Mouse (Mus musculus) kidney, postnatal 36 days (tissue): ENCODE measurements at regions not wholly inside any gene's neighbourhood (a gene's known extent, or its start where the extent isn't known, plus 50 kb on each side); places are given as distances from the start of the nearest gene placed in this dataset.

ENCODE experiments used
- DNase-seq, 2 experiments: peaks; one replicate each; pipeline ENCODE4 v3.0.0; 2021 to 2022; ENCODE audit warnings: mixed read lengths in 2 of 2

DNA sequence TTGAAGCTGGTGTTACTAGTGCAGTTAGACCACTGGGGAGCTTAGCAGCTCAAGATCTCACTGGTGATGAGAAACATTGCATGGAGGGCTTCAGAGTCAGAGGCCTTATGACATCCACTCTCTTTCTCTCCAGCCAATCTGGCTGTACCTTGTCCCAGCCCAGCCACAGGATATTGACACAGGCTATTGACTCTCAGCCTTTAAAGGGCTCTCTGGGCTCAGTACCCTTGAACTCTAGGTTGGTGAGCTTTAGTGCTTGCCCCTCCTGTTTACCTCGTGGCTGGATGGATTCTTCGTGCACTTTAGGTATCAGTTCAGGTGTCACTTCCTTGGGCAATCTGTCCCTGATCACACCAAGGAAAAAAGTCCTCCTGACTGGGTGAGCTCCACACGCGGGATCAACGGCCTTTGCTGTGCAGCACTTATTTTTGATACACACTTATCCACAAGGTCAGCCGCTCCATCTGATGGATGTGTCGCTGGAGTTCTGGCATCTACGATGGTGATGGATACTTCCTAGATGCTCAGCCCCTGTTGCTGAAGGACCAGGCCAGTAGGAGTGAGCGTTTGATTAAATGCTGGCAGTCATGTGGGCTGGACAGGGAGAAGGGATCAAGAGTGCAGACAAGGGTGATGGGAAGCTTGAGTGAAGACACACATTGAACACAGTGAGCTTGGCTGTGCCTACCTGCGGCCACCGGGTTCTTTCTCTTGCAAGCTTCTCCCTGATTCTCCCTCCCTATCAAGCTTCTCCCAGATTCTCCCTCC is 177.7 kb downstream of the Snx10 start:
- no peak for DNase-seq

DNA sequence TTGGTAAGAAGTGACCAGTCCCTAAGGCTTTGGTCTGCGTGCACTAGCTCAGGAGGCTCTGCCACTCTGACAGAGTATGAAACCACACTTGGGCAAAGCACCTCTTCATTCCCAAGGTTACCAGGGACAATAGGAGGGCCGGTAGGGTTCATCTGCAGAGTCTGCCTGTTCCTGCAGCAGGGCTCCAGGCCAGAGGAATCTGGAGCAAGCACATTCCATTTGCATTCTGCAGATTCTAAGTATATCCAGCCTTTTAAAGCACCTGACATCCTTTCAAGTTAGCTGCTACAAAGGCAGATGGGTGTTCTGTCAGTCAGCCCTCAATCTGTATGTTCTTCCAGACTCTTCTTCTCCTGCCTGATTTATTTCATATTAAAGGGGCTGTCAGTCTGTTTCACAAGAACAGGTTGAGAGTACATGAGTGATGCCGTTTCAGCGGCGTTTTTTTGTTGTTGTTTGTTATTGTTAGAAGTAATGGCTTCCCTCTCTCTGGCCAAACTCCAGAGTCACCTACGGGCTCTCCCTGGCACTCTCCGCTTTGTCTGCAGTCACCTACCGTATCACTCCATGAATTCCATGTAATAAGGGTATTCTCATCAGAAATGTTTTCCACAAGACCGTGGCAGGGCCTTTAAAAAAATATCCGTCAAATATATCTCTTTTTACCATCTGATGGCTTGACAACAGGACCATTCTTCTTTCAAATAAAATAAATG is 178.9 kb downstream of the Snx10 start:
- DNase-seq = peak; percentile 44 to 64

DNA sequence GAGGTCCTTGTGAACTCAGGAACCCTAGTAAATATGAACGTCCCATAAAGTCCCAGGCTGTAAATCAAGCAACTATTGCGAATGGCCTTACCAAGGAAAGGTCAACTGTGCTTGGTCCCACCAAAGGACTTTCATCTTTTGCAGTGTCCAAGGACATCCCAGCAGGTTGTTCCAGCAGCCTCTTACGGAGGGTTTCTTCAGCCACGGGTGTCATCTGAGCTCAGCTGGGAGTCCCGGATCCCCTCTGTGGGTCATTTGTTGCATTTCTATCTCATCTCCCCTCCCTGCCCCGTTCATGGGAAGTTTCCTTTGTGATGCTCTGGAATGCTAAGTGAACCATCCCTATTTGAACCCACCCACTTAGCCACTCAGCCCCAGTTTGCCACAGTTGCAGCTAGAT is 184.3 kb downstream of the Snx10 start:
- no peak for DNase-seq

DNA sequence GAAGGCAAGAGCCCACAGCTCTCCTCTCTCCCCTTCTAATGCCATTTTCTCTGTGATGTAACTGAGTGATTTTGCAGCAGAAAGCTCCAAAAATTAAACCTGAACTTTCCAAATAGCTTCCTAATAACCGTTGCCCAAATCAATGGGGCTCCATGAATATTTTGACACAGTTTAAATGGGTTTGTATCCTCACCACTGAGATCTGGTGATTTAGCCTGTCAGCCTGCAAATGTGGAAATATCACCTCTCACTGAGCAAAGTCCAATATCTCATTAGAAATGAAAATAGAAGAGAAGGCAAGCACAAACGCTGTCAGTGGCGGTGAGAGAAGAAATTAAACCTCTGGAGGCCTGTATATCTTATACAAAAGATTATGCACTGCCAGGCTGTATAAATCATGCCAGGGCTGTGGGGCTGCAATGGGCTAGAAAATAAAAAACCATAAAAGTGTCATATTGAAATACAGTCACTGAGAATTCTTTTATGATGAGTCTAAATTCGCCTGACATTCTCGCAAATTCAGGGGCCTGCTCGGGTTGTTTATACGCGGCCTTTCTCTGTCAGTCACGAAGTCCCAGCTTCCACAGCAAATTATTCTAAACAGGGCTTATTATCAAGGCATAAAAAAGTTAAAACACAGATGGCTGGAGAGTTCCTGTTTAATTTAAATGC is 185.1 kb downstream of the Snx10 start:
- no peak for DNase-seq

DNA sequence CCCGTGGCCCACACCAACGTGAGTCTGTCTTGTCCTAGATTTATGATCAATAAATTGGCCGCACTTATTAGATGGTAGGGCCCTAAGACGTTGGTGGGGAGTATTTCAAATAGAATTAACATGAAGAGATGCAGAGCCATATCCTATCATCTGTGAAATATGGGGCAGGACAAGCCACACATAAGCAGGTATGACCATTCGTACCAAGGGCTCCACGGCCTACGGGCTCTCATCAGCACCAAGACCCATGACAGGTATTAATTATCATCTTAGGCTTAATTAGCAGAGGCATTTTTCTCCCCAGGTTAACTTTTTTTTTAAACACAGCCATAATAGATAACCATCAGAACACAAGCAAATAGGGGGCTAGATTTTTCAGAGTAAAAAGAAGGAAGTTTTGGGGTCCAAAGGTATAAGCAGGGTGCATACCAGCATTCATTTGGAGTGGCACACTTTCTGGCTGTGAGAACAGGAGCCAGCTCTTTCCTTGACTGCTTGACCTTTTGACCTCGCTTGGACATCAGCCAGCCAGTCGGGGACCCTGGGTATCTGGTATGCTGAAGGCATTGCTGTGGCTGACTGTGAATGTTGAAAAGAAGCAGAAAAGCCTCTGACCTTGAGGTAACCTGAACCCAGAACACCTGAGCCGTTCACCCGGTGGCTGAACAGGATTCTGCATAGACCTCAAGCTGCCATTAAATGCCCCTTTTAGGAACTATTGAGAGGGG is 185.8 kb downstream of the Snx10 start:
- peak; percentile 70 to 81 for DNase-seq

DNA sequence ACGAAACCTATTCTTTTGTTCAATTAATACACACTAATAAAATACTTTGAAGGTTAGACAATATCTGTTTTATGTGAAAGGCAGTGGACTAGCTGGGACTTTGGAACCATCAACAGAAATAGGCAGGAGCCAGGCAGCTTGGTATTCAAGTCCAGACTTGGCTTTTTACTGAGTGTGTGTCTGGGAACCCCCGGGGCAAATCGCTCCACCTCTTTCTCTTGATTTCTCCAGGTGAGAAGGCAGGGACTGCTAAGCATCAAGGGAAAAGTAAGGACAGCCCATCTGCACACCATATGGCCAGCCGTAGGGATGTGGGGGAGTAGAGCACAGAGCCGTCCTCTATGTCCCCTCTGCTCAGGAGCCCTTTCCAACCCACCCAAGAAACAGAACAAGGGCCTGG is 186.5 kb downstream of the Snx10 start:
- DNase-seq = peak; percentile 24 to 40

DNA sequence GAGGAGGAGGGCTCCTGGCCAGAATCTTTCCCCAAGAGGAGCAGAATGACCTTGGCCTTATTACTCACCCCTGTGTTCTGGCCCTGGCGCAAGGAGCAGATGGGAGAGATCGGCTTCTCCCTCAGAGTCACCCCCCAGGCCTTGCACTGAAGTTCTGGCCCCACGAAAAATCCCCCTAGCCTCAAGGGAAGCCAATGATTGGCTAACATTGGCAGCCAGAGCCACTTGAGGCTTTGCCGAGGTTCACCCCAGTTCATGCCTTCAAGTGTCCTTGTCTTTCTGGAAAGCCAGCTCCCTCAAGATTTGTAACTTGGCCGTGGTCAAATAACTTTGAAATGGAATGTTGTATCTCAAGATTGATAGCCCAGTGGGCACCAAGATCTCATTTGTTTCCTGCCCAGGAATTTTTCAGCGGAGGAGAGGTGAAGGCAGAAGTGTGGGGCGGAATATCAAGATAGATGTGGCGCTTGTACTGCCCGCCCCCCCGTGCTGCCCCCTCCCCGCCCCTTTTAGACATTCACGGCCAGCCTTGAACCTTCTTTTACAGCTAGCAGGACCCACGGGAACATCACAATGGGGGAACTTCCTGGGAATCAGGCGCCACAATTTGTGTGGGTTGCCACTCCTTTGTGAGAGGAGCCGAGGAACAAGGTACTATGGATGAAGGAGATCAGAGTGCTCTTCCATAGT is 187.4 kb downstream of the Snx10 start:
- DNase-seq = no peak

DNA sequence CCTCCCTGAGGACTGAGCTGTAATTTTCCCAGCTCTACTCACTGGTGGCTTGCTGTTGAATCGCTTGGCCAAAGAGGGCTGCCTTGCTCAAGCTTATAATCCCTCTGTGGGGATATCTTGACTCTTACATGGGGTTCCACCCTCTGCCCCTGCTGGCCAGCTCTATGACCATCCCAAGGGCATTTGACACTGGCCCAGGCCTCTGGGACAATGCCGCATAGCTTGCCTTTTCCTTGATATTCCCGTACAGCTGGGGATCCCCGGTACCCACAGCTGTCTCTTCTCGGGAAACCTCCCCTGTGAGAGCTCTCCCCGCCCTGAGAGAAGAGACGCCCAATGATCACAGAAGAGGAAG is 187.9 kb downstream of the Snx10 start:
- no peak for DNase-seq

DNA sequence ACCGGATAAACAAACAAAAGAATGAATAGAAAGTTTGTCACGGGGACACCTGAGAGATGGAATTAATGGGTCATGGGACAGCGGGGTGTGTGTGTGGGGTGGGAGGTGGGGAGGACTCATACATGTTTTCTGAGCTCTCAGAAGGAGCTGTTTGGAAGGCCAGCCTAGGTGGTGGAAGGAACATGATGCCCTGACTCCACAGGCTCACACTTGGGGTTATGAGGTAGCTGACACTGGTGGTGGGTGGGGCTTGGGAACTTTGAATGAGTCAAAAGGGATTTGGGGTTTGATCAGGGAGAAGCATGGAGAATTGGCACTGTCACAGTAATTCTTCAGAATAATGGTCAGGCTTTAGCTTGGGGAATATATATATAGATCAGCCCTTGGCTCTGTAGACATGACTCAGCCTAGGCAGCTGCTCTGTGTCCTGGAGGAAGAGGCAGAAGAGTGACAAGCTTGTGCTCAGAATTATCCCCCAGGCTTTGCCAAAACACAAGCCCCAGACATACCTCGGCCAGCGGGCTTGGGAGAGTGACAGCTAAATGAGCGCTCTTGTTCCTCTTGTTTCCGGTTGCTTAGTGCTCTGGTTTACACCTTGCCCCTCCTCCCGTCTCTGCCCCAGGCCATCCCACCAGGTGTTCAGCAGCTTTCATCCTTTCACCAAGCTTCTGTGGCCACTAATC is 191.6 kb downstream of the Snx10 start:
- DNase-seq = no peak

DNA sequence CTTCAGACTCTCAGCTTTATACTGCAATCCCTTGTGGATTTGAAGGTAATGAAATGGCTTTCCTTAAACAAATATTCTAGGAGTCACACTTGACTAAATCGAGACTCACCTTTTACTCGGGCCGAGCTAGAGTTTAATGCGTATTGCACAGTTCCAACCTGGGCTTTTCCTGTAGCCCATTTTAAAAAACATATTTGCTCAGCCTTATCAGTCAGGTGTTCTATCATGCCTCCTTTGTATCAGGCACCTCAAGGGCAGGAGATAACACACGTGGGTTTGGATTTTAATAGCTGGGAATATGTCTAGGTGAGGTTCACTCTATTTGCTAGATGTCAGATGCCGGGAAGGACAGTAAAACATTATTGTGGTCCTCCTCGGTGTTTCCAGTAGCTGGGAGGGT is 193.7 kb downstream of the Snx10 start:
- no peak for DNase-seq

DNA sequence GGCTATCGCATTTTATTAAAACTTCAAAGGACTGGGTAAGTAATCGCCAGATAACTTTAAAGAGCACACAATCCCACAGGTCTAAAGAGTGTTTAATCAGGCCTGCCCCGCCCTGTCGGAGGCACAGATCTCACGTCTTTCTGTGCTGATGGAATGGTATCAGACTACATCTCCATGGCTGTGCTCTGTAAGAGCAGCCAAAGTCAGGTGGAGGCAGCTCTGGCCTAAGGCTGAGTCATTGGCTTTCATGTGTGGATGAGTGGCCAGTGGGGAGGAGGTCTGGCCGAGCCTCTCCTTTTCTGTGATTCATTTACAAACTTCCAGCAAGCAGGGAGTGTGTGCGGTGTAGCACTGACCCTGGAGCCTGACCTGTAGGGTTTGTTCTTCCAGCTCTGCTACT is 197.0 kb downstream of the Snx10 start:
- DNase-seq = peak; percentile 72 to 83

DNA sequence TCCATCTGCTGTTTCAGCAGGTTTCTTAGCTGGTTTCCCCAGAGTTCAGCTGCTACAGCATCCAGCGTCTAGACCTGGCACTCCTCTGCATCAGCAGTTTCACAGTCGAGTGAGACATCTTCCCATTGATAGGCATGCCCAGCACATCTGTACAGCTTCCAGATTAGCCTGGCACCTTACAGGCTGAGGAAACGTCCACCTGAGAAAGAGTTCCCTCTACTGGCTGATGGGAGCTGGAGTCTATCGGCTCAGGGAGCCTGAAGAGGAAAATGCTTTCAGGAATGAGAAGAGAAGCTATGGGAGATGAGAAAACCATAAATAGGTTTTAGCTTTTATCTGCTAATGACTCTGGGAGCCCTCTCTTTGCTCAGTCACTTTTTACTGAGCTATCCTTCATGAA is 199.4 kb downstream of the Snx10 start:
- DNase-seq = peak; percentile 39 to 44

DNA sequence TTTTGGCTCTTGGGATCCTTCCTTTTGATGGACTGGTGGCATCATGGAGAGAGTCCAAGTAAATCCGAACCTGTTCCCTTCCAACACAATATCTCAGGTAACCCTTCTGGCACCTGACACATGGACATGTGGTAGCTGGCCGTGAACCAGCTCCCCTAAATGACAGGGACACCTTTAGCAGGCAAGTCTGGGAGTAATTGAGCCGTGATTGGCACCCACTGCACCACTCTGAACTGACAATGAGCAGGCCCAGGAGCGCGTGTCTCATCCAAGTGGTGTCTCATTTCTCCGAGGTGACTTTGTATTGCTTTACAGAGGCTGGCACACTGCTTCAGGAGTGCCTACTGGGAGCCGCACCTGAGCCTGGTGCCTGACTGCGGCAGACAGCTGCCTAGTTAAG is 203.5 kb downstream of the Snx10 start:
- DNase-seq = no peak

DNA sequence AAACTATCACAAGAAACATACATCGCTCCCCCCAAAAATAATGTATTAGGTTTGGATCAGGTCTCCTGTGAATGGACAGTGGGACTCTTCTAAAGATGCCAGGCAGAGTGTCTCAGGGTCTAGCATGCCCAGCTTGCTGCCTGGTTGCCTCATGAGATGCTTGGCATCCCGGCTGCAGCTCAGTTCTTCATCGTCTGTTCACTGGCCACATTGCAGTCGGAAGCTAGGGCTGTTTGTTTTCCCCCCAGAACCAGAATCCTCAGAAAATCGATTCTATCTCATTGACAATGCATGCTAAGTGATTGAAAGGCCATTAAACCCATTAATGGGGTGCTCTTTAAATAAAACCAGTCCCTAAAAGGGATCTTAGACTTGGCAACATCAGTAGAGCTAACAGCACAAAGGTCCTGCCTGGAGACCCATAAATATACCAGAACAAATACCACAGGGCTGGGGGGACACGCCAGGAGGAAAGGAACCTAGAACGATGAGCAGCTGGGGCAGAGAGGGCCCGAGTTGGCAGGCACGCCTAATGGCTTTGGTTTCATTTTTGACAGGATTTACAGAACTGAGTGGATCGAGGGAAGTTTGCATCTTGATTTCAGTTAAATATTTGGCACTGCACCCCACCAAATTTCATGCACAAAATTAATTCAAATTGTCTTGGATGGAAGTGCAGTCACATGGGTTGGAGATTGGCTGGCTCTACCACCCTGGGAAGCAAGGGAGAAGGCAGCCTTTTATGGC is 205.3 kb downstream of the Snx10 start:
- no peak for DNase-seq

DNA sequence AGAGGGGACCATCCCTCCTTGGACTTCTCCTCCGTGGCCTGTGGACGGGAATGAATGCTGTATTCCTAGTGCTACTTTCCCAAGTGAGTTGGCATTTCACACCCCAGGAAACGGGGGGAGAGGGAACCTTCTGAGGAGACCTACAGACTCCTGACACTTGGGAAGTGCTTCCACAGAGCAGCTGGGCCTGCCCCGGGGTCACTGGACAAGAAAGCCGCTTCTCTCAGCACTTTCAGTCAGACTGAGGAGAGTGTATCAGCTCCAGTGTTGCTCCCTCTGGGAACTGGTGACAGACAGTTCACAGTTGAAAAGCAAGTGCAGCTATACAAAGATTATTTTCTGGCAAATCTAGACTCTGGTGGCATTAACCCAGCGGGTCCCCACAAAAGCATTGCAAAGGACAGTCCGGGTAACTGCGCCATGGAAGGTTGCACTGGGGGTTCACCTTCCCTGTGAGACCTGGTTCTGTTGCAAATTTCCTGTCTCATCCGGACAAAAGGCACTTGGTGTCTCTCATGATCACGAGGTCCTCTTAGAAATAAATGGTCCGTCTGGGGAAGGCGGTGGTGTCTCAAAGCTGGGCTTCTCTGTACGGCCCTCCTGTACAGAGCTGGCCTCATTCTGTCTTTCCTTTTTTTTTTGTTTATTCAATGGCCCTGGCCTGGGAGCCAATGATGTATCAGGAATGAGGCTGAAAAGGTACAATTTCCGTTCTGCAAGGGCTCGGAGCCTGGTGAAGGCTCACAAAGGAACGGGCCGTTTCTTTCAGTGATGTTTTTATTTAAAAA is 207.1 kb downstream of the Snx10 start:
- peak in 1 of 2 experiments; percentile 11 for DNase-seq

DNA sequence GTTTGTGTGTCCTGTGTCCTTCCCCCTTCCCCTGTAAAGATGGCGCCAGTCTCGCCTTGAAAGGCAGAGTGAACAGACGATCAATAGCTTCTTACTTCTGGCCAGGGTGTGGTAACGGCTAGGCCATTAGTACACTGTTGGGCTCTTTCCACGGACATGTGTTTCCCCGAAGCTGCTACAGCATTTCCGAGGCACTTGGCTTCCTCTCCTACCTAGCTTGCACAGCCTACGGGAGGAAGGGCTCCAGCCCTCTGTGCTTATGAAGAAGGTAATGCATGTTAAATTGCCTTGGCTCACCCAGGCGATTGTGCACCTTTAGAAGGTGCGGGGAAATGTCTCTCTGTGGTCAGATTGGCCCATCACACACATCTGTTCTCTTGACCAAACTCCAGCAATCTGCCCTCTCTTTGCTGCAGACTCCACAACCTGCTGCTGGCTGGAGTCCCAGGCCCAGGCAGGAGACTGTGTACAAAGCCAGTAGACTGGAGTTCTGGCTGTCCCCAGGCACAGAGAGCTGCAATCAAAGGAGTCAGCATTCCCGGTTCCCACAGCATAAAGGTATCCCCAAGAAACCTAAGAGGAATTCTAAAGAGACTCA is 208.7 kb downstream of the Snx10 start:
- DNase-seq = peak; percentile 47 to 67

DNA sequence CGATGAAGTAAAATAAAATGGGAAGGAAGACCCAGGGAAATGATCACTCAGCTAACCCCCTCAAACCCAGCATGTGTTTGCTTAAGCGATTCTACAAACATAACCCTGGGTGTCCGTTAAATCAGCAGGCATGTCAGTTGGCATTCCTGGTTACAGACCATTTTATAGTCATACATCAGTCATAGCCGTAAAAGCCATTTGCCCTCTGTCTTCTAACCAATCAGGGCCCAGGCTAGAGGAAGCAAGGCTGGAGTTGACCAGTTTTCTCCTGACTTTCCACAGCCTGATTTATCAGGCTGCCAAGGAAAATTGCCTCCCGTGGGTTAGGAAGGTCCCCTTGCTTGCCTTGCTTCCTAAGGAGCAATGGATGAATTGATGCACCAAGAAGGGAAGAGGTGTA is 212.3 kb downstream of the Snx10 start:
- no peak for DNase-seq

DNA sequence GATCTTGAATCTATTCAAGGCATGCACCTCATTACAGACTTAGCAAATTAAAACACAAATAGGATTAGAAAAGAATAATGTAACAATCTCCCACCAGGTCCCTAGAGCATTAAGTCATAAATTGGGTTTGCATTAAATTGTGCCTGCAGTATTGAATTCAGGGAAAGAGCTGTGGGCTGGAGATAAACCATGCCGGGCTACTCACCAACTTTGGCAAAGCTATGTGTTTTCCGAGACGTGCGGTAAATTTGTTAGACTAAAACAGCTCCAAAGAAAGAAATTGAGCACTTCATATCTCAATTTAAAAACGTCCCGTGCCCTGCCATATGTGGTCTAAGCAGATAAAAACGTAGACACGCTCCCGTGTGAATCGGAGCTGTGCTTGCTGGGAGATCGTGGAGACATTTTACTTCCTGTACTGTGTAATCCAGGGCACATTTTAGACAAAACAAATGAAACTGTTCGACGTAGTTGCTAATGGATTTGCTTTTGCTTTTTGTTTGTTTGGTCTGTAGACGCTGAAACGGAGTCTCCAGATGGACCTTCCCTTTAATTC is 219.5 kb downstream of the Snx10 start:
- DNase-seq = no peak

DNA sequence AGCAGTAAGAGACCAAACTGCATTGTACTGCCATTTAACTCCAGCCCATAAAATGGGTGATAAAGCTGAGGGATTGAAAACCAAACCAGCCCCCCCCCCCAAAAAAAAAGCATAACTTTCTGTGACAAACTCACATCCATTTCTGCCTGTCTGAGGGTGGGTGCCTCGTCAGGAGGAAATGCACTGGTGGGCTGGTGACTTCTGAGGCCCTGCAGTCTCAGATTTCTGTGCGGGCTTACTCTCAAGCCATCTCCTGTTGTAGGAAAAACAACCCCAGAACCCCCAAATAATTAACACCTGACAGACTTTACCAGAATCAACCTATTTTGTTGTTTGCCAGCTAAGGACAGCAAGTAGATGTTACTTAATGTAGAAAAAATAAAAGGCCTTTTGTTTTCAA is 220.9 kb downstream of the Snx10 start:
- DNase-seq = no peak

DNA sequence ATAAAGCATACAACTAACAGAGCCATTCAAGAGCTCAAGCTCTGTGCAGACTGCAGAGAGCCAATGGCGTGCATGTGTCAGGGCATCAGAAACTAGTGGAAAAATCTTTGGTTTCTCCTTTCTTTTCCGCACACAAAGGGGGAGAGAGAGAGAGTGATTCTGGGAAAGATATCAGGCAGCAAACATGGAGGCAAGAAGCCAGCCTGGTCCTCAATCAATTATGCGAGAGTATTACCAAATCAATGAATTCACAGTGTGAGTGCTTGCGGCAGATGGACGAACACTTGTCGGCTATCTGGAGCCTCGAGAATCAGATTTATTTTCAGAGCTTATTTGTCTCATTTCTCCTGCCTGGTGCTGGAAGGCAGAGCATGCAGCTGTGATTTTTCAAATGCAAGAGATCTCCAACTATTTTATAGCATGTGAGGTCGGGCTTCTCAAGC is 230.6 kb downstream of the Snx10 start:
- DNase-seq = no peak
